Mouse (Mus musculus) midbrain, embryonic 14.5 days (tissue): ENCODE data around the gene Sike1. TPM values are rescaled to one million over a fixed set of nuclear protein-coding genes. Genes with fewer than 3 reads are reported as not detected.

Experiments used
- ATAC-seq: fragments of 200-750 bp; cut with Nextera tagmentation; 2 replicates; pipeline ENCODE4 v1.8.0; 2017; ENCODE audit warnings: moderate number of reproducible peaks, moderate library complexity; ENCODE audit not compliant: low FRiP score, low TSS enrichment
- DNase-seq: peaks from one replicate; pipeline ENCODE4 v3.0.0-alpha.2; 2015
- H3K27ac ChIP-seq: fragments of 300-500 bp; sonication (generic); replicated peaks from 2 replicates; pipeline ENCODE4 v1.5.1; 2014; ENCODE audit warnings: mild to moderate bottlenecking, low read depth, low read length, moderate library complexity
- H3K27me3 ChIP-seq: fragments of 300-500 bp; sonication (generic); 2 replicates; pipeline ENCODE4 v1.6.1; 2014; ENCODE audit warnings: low read length, control low read depth, mixed read lengths; ENCODE audit not compliant: control insufficient read depth, insufficient read depth
- H3K36me3 ChIP-seq: fragments of 300-500 bp; sonication (generic); 2 replicates; pipeline ENCODE4 v1.6.1; 2014; ENCODE audit warnings: low read length, control low read depth; ENCODE audit not compliant: control insufficient read depth, insufficient read depth
- H3K4me1 ChIP-seq: fragments of 300-500 bp; sonication (generic); 2 replicates; pipeline ENCODE4 v1.6.1; 2014; ENCODE audit warnings: mild to moderate bottlenecking, antibody characterized with exemption, low read length, control low read depth; ENCODE audit not compliant: control insufficient read depth, insufficient read depth
- H3K4me2 ChIP-seq: fragments of 300-500 bp; sonication (generic); 2 replicates; pipeline ENCODE4 v1.6.1; 2014; ENCODE audit warnings: mild to moderate bottlenecking, low read length, moderate library complexity
- H3K4me3 ChIP-seq: fragments of 300-500 bp; sonication (generic); replicated peaks from 2 replicates; pipeline ENCODE4 v1.5.1; 2014; ENCODE audit warnings: low read depth, low read length
- H3K9ac ChIP-seq: fragments of 300-500 bp; sonication (generic); replicated peaks from 2 replicates; pipeline ENCODE4 v1.6.1; 2014; ENCODE audit warnings: mild to moderate bottlenecking, low read length, moderate library complexity
- H3K9me3 ChIP-seq: fragments of 300-500 bp; sonication (generic); 2 replicates; pipeline ENCODE4 v1.6.1; 2016; ENCODE audit warnings: low read length, control low read depth, mixed read lengths; ENCODE audit not compliant: control insufficient read depth
- WGBS: fragments of 180-500 bp; shearing (Covaris S2); extraction: QIAGEN DNeasy Blood & Tissue Kit; methylation state at CpG from one replicate; pipeline ENCODE4 v1.1.7; 2014; 5-methylcytosine and 5-hydroxymethylcytosine counted together
- polyA plus RNA-seq: library from polyadenylated mRNA; unstranded; fragments of >200 nt; fragmentation: Nextera tagmentation; extraction: Ambion mirVana; gene quantifications from 2 replicates; pipeline ENCODE4 v1.2.1, GENCODE M21; 2014

Gene Sike1
- polyA plus RNA-seq, 1 experiment from 2014 or later, result 59.8 TPM

GRCm38 (mm10) chr3:103057752-103058151 is 62.2 kb downstream of the Sike1 start:
- Histone ChIP-seq H3K27me3 (no peaks in the 10 kb centered on the region), H3K9me3 (no peaks in the 10 kb centered on the region), H3K27ac (peak overlapping the region; percentile 92), H3K9ac (peak overlapping the region; percentile 87; the same call in 1 of the 2 replicates), H3K36me3 (peaks cover 71% of the 10 kb centered on the region), H3K4me1 (peaks cover 7% of the 10 kb centered on the region), H3K4me2 (peak overlapping the region; percentile 64), H3K4me3 (peak overlapping the region; percentile 74)
- 2% methylated on average over 10 of the region's 10 CpGs for WGBS
- no peak for DNase-seq
- ATAC-seq, result peak; percentile 38; the same call in 1 of the 2 replicates

Other genes with a start within 250 kb of the Sike1 start
- 0.32 and 0.72 TPM in 2 replicates for gene Tshb, start 213.0 kb upstream of the Sike1 start, polyA plus RNA-seq
- not detected in 2 replicates for gene Sycp1, start 59.6 kb upstream of the Sike1 start, polyA plus RNA-seq
- gene Nr1h5, start 31.6 kb upstream of the Sike1 start, polyA plus RNA-seq, result 0.07 TPM in 2 replicates
- gene Csde1, start 24.7 kb downstream of the Sike1 start, polyA plus RNA-seq, result 416 and 554 TPM in 2 replicates
- gene Nras, start 62.6 kb downstream of the Sike1 start, polyA plus RNA-seq, result 95.7 and 95.8 TPM in 2 replicates
- gene Ampd1, start 78.3 kb downstream of the Sike1 start, polyA plus RNA-seq, result not detected in 2 replicates
- gene Dennd2c, start 106.9 kb downstream of the Sike1 start, polyA plus RNA-seq, result 0.84 and 0.97 TPM in 2 replicates
- 221 and 246 TPM in 2 replicates for gene Bcas2, start 175.9 kb downstream of the Sike1 start, polyA plus RNA-seq